Mouse (Mus musculus): ENCODE measurements around the gene Ffar1. TPM values are rescaled to one million over a fixed set of nuclear protein-coding genes. Genes with fewer than 3 reads are reported as not detected.

The Ffar1 gene
- total RNA-seq (2021) = not detected
- long read RNA-seq, experiment 1 = 0 reads
- long read RNA-seq, experiment 2 = 0 reads

DNA sequence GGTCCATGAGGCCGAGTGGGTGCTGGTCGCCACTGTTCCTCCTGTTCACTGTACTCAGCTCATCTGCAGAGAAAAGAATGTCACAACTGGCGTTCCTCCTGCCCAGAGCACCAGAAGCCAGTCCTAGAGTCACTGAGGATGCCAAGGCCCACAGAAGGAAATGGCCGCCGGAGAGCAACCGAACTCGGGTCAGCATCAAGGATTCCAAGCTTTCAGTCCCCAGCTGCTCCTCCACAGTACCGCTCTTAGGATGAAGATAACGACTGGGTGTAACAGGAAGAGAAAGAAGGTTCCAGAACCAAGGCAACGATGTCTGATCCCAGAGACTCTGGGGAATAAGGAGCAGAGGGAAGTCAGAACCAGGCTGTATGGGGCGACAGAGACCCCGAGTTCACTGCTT lies at the start of gene Ffar1:
Gene Ffar1, minus strand, starts transcription at position 101 of the 400 bp plus-strand sequence.
- DNase-seq = no peak
- no peak for TF ChIP-seq CTCF (IDR thresholded peaks at IDR 0.05)
- Histone ChIP-seq H3K27ac (no peak within 1 kb of the TSS), H3K4me3 (no peak within 1 kb of the TSS)
- intact Hi-C loops (cut with DNase I) = no loop called here

GRCm38 (mm10) chr7:30909773-30910172 lies 48.4 kb upstream of the Ffar1 start:
- Histone ChIP-seq H3K27ac (no peak overlapping the region), H3K4me3 (no peak overlapping the region)
- TF ChIP-seq CTCF (IDR thresholded peaks at IDR 0.05) = no peak
- no peak for DNase-seq
- intact Hi-C loops (cut with DNase I) = no loop called here

DNA sequence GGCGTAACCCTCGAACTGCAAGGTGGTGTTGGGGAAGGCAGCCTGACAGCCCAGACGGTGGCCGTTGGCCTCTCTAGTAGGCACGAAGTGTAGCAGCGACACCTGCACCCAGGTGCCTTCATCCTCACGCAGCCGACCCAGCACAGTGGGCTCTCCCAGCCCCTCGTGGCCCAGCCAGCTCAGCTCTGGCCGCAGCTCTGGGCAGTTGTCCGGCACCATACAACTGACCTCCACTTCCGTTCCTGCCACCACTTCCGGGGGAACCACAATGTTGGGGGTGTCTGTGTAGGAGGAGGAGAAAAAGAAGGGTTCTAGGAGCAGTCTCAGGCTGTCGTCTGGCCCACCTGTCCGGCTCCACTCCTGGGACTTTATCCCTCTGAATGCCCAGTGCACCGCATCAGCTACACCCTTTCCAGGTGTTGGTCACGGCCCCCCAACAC lies 47.6 kb upstream of the Ffar1 start:
- DNase-seq = no peak
- Histone ChIP-seq H3K27ac (no peak overlapping the region), H3K4me3 (peak overlapping the region; percentile 45)
- no peak for TF ChIP-seq CTCF (IDR thresholded peaks at IDR 0.05)
- intact Hi-C loops (cut with DNase I) = no loop called here

DNA sequence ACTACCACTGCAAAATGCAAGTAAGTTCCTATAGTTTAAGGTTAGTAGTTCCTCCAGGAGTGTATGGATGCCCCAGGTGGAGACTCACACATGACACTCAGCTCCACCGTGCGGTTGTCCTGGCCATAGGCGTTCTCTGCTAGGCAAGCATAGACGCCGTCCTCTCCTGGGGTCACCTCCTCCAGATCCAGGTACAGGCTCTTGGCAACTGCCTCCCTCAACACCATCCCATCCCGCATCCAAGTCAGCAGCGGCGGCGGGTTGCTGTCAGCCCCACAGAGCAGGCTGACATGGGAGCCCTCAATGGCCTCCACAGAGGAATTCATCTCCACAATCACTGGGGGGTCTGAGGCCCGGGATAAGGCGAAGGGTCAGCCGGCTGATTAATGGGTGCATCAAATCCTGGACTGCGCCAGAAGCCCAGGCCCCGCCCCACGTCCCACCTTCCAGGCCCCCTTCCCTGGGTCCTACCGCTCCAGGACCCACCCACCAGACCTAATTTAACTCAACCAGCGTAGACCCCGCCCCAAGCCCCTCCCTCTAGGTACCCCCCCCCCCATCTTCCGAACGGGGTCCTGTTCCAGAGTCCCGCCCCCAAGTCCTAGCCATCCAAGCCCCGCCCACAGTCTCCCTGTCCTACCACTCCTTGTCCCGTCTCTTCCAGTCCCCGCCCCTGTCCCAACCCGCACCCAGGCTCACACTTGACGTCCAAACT lies 47.1 kb upstream of the Ffar1 start:
- no peak for DNase-seq
- intact Hi-C loops (cut with DNase I) = no loop called here
- Histone ChIP-seq H3K27ac (no peak overlapping the region), H3K4me3 (peak overlapping the region; percentile 45)
- no peak for TF ChIP-seq CTCF (IDR thresholded peaks at IDR 0.05)

DNA sequence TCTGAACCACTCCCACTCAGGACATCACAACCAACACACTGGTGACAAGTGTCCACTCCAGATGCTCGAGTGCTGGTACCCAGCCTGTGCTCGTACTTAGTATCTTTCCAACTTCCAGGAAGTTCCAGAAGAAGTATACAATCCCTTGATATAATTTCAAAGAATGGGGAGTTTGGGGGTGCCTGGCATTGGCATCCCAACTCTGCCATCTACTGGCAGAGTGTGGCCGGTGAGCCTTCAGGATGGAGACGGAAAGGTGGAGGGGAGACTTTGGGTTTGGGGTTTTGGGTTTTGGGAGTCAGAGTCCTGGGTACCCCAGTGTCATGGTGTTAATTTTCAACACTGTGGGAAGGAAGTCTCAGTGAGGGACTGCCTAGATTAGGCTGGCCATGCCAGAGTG lies 42.7 kb upstream of the Ffar1 start:
- intact Hi-C loops (cut with DNase I) = no loop called here
- peak; percentile 45 for TF ChIP-seq CTCF (IDR thresholded peaks at IDR 0.05)
- no peak overlapping the region for H3K4me3 ChIP-seq
- H3K27ac ChIP-seq = no peak overlapping the region
- DNase-seq = no peak

GRCm38 (mm10) chr7:30895217-30895616 lies 33.9 kb upstream of the Ffar1 start:
- no peak overlapping the region for H3K27ac ChIP-seq
- intact Hi-C loops (cut with DNase I) = no loop called here
- no peak overlapping the region for H3K4me3 ChIP-seq
- TF ChIP-seq CTCF (IDR thresholded peaks at IDR 0.05) = no peak
- no peak for DNase-seq

DNA sequence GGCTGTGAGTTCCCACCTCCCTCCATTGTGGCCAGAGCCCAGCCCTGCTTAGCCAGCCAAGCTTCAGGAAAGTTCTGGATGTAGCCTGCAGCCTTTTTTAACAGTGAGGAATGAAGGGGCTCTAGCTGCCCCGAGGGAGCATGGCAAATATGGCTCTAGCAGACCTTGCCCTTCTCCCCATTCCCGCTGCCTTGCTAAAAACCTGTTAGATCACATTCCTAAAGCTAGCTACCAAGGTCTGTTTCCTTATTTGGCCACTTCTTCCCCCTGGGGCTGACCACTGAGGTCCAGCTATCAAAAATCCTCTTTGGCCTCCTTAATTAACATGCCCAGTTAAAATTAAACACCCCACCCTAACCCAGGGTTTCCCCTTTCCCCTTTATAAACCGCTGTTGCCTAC lies 31.2 kb upstream of the Ffar1 start:
- Histone ChIP-seq H3K4me3 (no peak overlapping the region), H3K27ac (no peak overlapping the region)
- intact Hi-C loops (cut with DNase I) = no loop called here
- no peak for TF ChIP-seq CTCF (IDR thresholded peaks at IDR 0.05)
- DNase-seq = no peak

DNA sequence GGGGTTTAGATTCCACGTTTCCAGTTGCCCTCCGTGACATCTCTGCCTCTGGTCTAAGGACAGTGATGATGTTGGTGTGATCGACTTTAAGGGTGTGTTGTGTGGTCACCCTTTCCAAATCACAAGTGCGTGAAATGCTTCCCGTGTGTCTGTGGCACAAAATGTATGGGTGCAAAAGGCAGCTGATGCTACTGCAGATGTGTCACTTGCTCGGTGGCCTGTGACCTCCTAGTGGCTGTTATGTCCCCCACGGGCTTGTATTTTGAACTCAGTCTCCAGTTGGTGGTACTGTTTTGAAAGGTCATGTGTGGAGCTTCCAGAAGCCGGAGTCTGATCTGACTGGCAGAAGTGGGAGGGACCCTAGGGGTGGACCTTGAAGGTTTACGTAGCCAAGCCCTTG lies 30.4 kb upstream of the Ffar1 start:
- TF ChIP-seq CTCF (IDR thresholded peaks at IDR 0.05) = no peak
- intact Hi-C loops (cut with DNase I) = no loop called here
- Histone ChIP-seq H3K4me3 (no peak overlapping the region), H3K27ac (no peak overlapping the region)
- no peak for DNase-seq

DNA sequence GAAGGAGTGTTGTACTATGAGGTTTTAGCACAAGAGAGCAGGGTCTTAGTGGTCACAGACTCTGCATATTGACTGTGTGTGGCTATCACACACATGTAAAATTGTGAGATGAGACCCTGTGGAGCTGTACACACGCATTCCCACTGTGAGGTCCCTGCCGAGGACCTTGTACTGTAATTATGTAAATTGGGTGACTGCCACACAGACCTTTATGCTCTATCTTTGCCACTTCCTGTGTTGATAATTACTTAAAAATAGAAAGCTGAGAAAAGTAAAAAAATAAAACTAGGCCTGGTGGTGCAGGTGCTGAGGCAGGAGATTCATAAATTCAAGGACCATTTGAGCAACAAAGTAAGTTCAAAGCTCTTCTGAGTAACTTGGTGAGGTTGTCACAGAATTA lies 29.3 kb upstream of the Ffar1 start:
- no peak for TF ChIP-seq CTCF (IDR thresholded peaks at IDR 0.05)
- Histone ChIP-seq H3K4me3 (no peak overlapping the region), H3K27ac (no peak overlapping the region)
- DNase-seq = no peak
- intact Hi-C loops (cut with DNase I) = no loop called here

DNA sequence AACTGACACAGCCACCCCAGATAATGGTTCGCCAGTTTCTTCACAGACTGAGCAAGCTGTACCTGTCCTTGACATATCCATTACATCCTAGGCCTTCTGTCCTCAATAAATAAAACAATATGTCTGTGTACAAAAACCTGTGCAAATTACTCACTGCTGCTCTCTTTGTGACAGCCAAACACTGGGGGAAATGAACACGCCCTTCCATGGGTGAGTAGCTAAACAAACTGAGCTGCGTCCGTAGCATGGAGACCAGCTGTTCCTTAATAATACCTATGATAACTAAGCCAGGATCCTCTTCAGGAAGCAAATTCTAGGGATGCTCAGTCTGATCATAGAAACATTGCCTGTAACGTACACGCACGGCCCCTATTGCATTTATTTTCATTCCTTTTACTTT lies 27.4 kb upstream of the Ffar1 start:
- Histone ChIP-seq H3K4me3 (no peak overlapping the region), H3K27ac (no peak overlapping the region)
- no peak for DNase-seq
- intact Hi-C loops (cut with DNase I) = no loop called here
- TF ChIP-seq CTCF (IDR thresholded peaks at IDR 0.05) = no peak

GRCm38 (mm10) chr7:30887568-30888188 lies 26.3 kb upstream of the Ffar1 start:
- TF ChIP-seq CTCF (IDR thresholded peaks at IDR 0.05) = no peak
- no peak overlapping the region for H3K27ac ChIP-seq
- no peak overlapping the region for H3K4me3 ChIP-seq
- DNase-seq = no peak
- intact Hi-C loops (cut with DNase I) = no loop called here

- H3K4me3 ChIP-seq = no peak overlapping the region
- DNase-seq = no peak
- intact Hi-C loops (cut with DNase I) = no loop called here
- TF ChIP-seq CTCF (IDR thresholded peaks at IDR 0.05) = no peak
- H3K27ac ChIP-seq = no peak overlapping the region
Measured at GRCm38 (mm10) chr7:30886852-30887251, 25.5 kb upstream of the Ffar1 start.

- H3K4me3 ChIP-seq = no peak overlapping the region
- no peak for DNase-seq
- H3K27ac ChIP-seq = no peak overlapping the region
- intact Hi-C loops (cut with DNase I) = no loop called here
- TF ChIP-seq CTCF (IDR thresholded peaks at IDR 0.05) = no peak
Measured at GRCm38 (mm10) chr7:30884047-30884446, 22.7 kb upstream of the Ffar1 start.

DNA sequence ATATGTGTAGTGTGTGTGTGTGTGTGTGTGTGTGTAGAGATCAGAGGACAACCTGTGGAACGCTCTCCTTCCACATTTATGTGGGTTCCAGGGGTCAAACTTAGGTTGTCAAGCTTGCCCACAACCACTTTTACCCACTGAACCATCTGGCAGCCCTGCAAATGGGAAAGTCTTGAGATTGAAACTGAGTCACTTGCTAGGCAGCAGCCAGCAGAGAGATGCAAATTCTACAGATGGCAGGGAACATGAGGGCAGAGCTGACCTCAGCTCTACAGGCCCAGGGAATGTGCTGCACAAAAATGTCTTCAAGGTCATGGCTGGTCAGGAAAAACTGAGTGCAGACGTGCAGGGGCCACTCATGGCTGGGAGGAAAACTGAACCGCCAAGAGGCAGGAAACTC lies 20.0 kb upstream of the Ffar1 start:
- no peak for DNase-seq
- H3K4me3 ChIP-seq = no peak overlapping the region
- intact Hi-C loops (cut with DNase I) = no loop called here
- no peak overlapping the region for H3K27ac ChIP-seq
- no peak for TF ChIP-seq CTCF (IDR thresholded peaks at IDR 0.05)
